Mouse (Mus musculus): Measurements from ENCODE around the gene B130006D01Rik.

GRCm38 (mm10) chr11:95713811-95714241 lies 9.6 kb upstream of the B130006D01Rik start:
- TF ChIP-seq POLR2A (IDR thresholded peaks at IDR 0.05; ENCODE audit: insufficient read depth, low read depth, low read length) = no peak
- no peak for TF ChIP-seq CTCF (IDR thresholded peaks at IDR 0.05; ENCODE audit: insufficient read depth, low read depth, low read length)

Measured in olfactory bulb, adult 2 months (tissue).